Mouse (Mus musculus) liver, postnatal 0 days (tissue): ENCODE results near the gene Pstpip1.

Experiments
- CTCF ChIP-seq: sonication (generic); IDR thresholded peaks from 2 replicates; pipeline ENCODE4 v1.5.1; 2016; ENCODE audit warnings: antibody characterized with exemption, low read depth
- EP300 ChIP-seq: IDR thresholded peaks from 2 replicates; pipeline ENCODE4 v1.6.1; 2016; ENCODE audit warnings: antibody characterized with exemption, low read depth, mild to moderate bottlenecking

DNA sequence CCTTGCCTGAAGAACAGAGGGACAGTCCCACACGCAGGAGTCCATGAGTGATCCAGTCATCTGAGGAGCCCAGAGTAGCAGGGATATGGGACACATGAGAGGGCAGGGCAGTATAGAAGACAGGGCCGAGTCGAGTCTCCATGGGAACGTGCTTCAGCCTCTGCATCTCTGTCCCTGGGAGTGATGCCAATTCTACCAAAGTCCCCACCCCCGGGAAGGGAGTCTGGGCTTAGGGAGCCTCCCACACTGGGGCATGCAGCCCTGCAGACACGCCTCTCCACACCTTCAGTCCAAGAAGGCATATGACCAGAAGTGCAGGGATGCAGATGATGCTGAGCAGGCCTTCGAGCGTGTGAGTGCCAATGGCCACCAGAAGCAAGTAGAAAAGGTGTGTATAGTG, 33.2 kb downstream of the Pstpip1 start:
- no peak for TF ChIP-seq CTCF
- no peak for TF ChIP-seq EP300
